Mouse (Mus musculus) intestine, embryonic 16.5 days (tissue): ENCODE measurements around the gene Rad17. TPM values are rescaled to one million over a fixed set of nuclear protein-coding genes. Genes with fewer than 3 reads are reported as not detected.

Experiments used
- ATAC-seq: fragments of 200-750 bp; cut with Nextera tagmentation; 2 replicates; pipeline ENCODE4 v1.8.0; 2017; ENCODE audit warnings: moderate TSS enrichment, moderate library complexity
- H3K27ac ChIP-seq: fragments of 300-500 bp; sonication (generic); 2 replicates; pipeline ENCODE4 v1.5.1; 2014; ENCODE audit warnings: mild to moderate bottlenecking, low read length
- H3K27me3 ChIP-seq: fragments of 300-500 bp; sonication (generic); replicated peaks from 2 replicates; pipeline ENCODE4 v1.6.1; 2014; ENCODE audit warnings: low read length, control low read depth, mixed read lengths; ENCODE audit not compliant: control insufficient read depth, insufficient read depth
- H3K36me3 ChIP-seq: fragments of 300-500 bp; sonication (generic); 2 replicates; pipeline ENCODE4 v1.6.1; 2014; ENCODE audit warnings: low read length, control low read depth; ENCODE audit not compliant: control insufficient read depth, insufficient read depth
- H3K4me1 ChIP-seq: fragments of 300-500 bp; sonication (generic); 2 replicates; pipeline ENCODE4 v1.6.1; 2014; ENCODE audit warnings: low read length, control low read depth, mixed read lengths; ENCODE audit not compliant: control insufficient read depth, insufficient read depth
- H3K4me2 ChIP-seq: fragments of 300-500 bp; sonication (generic); 2 replicates; pipeline ENCODE4 v1.6.1; 2014; ENCODE audit warnings: low read depth, low read length, control low read depth
- H3K4me3 ChIP-seq: fragments of 300-500 bp; sonication (generic); 2 replicates; pipeline ENCODE4 v1.5.1; 2014; ENCODE audit warnings: mild to moderate bottlenecking, low read length
- H3K9ac ChIP-seq: fragments of 300-500 bp; sonication (generic); 2 replicates; pipeline ENCODE4 v1.6.1; 2014; ENCODE audit warnings: low read depth, low read length
- H3K9me3 ChIP-seq: fragments of 300-500 bp; sonication (generic); 2 replicates; pipeline ENCODE4 v1.6.1; 2016; ENCODE audit warnings: low read length, control low read depth; ENCODE audit not compliant: control insufficient read depth
- WGBS: fragments of 180-500 bp; shearing (Covaris S2); extraction: QIAGEN DNeasy Blood & Tissue Kit; methylation state at CpG from one replicate; pipeline ENCODE4 v1.1.7; 2014; 5-methylcytosine and 5-hydroxymethylcytosine counted together
- polyA plus RNA-seq: library from polyadenylated mRNA; unstranded; fragments of >200 nt; fragmentation: Nextera tagmentation; extraction: Ambion mirVana; gene quantifications from 2 replicates; pipeline ENCODE4 v1.2.1, GENCODE M21; 2015

The Rad17 gene
- polyA plus RNA-seq, 1 experiment from 2014 or later: 15.8 TPM

- Histone ChIP-seq H3K27ac (no peak overlapping the region), H3K36me3 (peaks cover 3% of the 10 kb centered on the region; the same call in 1 of the 2 replicates), H3K9ac (no peak overlapping the region), H3K9me3 (no peaks in the 10 kb centered on the region), H3K4me2 (no peak overlapping the region), H3K4me3 (no peak overlapping the region), H3K27me3 (no peaks in the 10 kb centered on the region), H3K4me1 (no peaks in the 10 kb centered on the region)
- no peak for ATAC-seq
- WGBS: 84% methylated on average over 13 of the region's 13 CpGs
Measured at GRCm38 (mm10) chr13:100617583-100617982, 33.3 kb downstream of the Rad17 start.

GRCm38 (mm10) chr13:100616181-100617087 lies 34.4 kb downstream of the Rad17 start, which contains the start of gene Marveld2:
Gene Marveld2 (minus strand): TSS chr13:100616971.
- peak; percentile 96 for ATAC-seq
- peak within 1 kb of the TSS; percentile 77 for H3K9ac ChIP-seq
- H3K4me3 ChIP-seq: peak within 1 kb of the TSS; percentile 69
- no peaks in the 10 kb centered on the region for H3K9me3 ChIP-seq
- 3% methylated on average over 69 of the region's 77 CpGs for WGBS
- peak within 1 kb of the TSS; percentile 65 for H3K4me2 ChIP-seq
- no peaks in the 10 kb centered on the region for H3K27me3 ChIP-seq
- H3K27ac ChIP-seq: peak within 1 kb of the TSS; percentile 86
- no peaks in the 10 kb centered on the region for H3K4me1 ChIP-seq
- H3K36me3 ChIP-seq: peaks cover 4% of the 10 kb centered on the region; the same call in 1 of the 2 replicates

- Histone ChIP-seq H3K9me3 (no peaks in the 10 kb centered on the region), H3K27ac (no peak overlapping the region), H3K9ac (no peak overlapping the region), H3K36me3 (peaks cover 9% of the 10 kb centered on the region), H3K27me3 (no peaks in the 10 kb centered on the region), H3K4me1 (no peaks in the 10 kb centered on the region), H3K4me3 (no peak overlapping the region), H3K4me2 (no peak overlapping the region)
- ATAC-seq: no peak
- 49% methylated on average over 2 of the region's 2 CpGs for WGBS
Measured at GRCm38 (mm10) chr13:100612903-100613302, 37.9 kb downstream of the Rad17 start.

GRCm38 (mm10) chr13:100612251-100612650 lies 38.6 kb downstream of the Rad17 start:
- H3K4me1 ChIP-seq: no peaks in the 10 kb centered on the region
- H3K4me2 ChIP-seq: no peak overlapping the region
- no peak overlapping the region for H3K27ac ChIP-seq
- peaks cover 9% of the 10 kb centered on the region for H3K36me3 ChIP-seq
- no peaks in the 10 kb centered on the region for H3K9me3 ChIP-seq
- no peak for ATAC-seq
- H3K4me3 ChIP-seq: no peak overlapping the region
- H3K27me3 ChIP-seq: no peaks in the 10 kb centered on the region
- WGBS: 97% methylated on average over 10 of the region's 10 CpGs
- H3K9ac ChIP-seq: no peak overlapping the region

GRCm38 (mm10) chr13:100611266-100611665 lies 39.6 kb downstream of the Rad17 start:
- no peaks in the 10 kb centered on the region for H3K9me3 ChIP-seq
- ATAC-seq: no peak
- H3K4me2 ChIP-seq: no peak overlapping the region
- no peak overlapping the region for H3K9ac ChIP-seq
- 88% methylated on average over 13 of the region's 13 CpGs for WGBS
- H3K4me1 ChIP-seq: peaks cover 4% of the 10 kb centered on the region; the same call in 1 of the 2 replicates
- H3K4me3 ChIP-seq: no peak overlapping the region
- no peaks in the 10 kb centered on the region for H3K27me3 ChIP-seq
- H3K36me3 ChIP-seq: peaks cover 9% of the 10 kb centered on the region
- H3K27ac ChIP-seq: no peak overlapping the region

GRCm38 (mm10) chr13:100607756-100608155 lies 43.1 kb downstream of the Rad17 start:
- H3K4me1 ChIP-seq: peaks cover 4% of the 10 kb centered on the region; the same call in 1 of the 2 replicates
- H3K36me3 ChIP-seq: peaks cover 15% of the 10 kb centered on the region
- no peaks in the 10 kb centered on the region for H3K27me3 ChIP-seq
- H3K4me2 ChIP-seq: no peak overlapping the region
- 88% methylated on average over 8 of the region's 8 CpGs for WGBS
- ATAC-seq: no peak
- H3K27ac ChIP-seq: no peak overlapping the region
- H3K9me3 ChIP-seq: 0 out of 2 replicates have a peak, but pooled peaks cover 4% of the 10 kb centered on the region
- no peak overlapping the region for H3K4me3 ChIP-seq
- H3K9ac ChIP-seq: no peak overlapping the region

GRCm38 (mm10) chr13:100605845-100606244 lies 45.0 kb downstream of the Rad17 start:
- Histone ChIP-seq H3K27ac (peak overlapping the region; percentile 72), H3K4me1 (peaks cover 8% of the 10 kb centered on the region), H3K9me3 (0 out of 2 replicates have a peak, but pooled peaks cover 4% of the 10 kb centered on the region), H3K27me3 (no peaks in the 10 kb centered on the region), H3K9ac (0 out of 2 replicates have a peak overlapping the region, but pooled peaks have one; percentile 15), H3K4me2 (no peak overlapping the region), H3K4me3 (no peak overlapping the region), H3K36me3 (peaks cover 6% of the 10 kb centered on the region)
- ATAC-seq: peak; percentile 66
- 69% methylated on average over 1 of the region's 1 CpGs for WGBS

GRCm38 (mm10) chr13:100603738-100604095 lies 47.1 kb downstream of the Rad17 start:
- H3K9me3 ChIP-seq: 0 out of 2 replicates have a peak, but pooled peaks cover 4% of the 10 kb centered on the region
- H3K4me1 ChIP-seq: peaks cover 12% of the 10 kb centered on the region
- no peak overlapping the region for H3K27ac ChIP-seq
- H3K4me2 ChIP-seq: no peak overlapping the region
- no peaks in the 10 kb centered on the region for H3K27me3 ChIP-seq
- no peak overlapping the region for H3K9ac ChIP-seq
- WGBS: 88% methylated on average over 11 of the region's 11 CpGs
- peaks cover 6% of the 10 kb centered on the region for H3K36me3 ChIP-seq
- H3K4me3 ChIP-seq: no peak overlapping the region
- ATAC-seq: no peak

- H3K27ac ChIP-seq: peak overlapping the region; percentile 80
- H3K9ac ChIP-seq: no peak overlapping the region
- no peaks in the 10 kb centered on the region for H3K27me3 ChIP-seq
- ATAC-seq: no peak
- WGBS: 84% methylated on average over 10 of the region's 10 CpGs
- H3K36me3 ChIP-seq: peaks cover 6% of the 10 kb centered on the region
- H3K4me2 ChIP-seq: no peak overlapping the region
- peaks cover 12% of the 10 kb centered on the region for H3K4me1 ChIP-seq
- H3K9me3 ChIP-seq: 0 out of 2 replicates have a peak, but pooled peaks cover 4% of the 10 kb centered on the region
- no peak overlapping the region for H3K4me3 ChIP-seq
Measured at GRCm38 (mm10) chr13:100603031-100603737, 47.7 kb downstream of the Rad17 start.
